Mouse (Mus musculus): Measurements from ENCODE around the gene Rpp30.

DNA sequence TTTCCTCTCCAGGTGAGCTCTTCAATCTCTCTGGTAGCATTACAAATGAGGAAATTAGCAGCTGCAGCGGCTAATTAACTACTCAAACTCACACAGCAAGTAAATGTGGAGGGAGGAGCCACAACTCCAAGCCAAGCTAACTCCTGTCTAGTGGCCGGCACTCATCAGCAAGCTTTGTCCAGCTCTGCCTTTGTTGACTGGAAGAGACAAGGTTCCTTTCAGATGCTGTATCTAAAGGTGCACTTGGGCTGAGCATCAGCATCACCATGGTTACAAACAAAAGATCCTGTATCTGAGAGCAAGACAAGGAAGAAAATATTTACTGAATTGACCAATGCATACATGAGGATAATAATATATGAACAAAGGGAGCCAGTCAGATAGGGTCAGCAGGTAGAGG, 46.7 kb downstream of the Rpp30 start:
- TF ChIP-seq POLR2A (IDR thresholded peaks at IDR 0.05; ENCODE audit: control insufficient read depth, low read depth, low read length) (no peak), CTCF (IDR thresholded peaks at IDR 0.05; ENCODE audit: control insufficient read depth, insufficient read depth, insufficient replicate concordance, low read depth, low read length) (no peak)

Data from testis, adult 2 months (tissue).